Mouse (Mus musculus): Measurements from ENCODE around the gene Ctdnep1.

DNA sequence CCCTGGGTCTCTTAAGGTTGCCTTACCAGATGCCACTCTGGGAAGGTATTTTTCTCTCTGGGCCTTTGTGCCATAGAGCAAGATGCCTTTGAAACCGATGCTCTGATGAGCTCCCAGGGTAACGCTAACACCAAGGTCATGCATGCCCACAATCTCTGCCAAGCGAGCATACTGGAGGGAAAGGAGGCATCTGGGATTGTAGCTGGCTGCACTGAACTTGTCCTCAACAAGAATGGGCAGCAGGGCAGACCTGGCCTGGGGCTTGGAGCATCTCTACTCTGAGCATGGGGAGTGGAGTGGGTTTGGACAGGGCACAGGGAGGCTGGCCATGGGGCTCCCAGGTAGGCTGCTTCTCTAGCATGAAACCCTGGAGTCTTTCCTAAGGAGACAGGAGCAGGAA lies 32.5 kb downstream of the Ctdnep1 start:
- no peak for TF ChIP-seq CTCF (IDR thresholded peaks at IDR 0.05; ENCODE audit: borderline replicate concordance, extremely low read depth, insufficient read depth, insufficient read length)
- no peak for TF ChIP-seq POLR2A (IDR thresholded peaks at IDR 0.05; ENCODE audit: borderline replicate concordance, extremely low read depth, insufficient read depth, insufficient read length, poor library complexity, severe bottlenecking)
